Mouse (Mus musculus) midbrain, postnatal 0 days (tissue): ENCODE results near the gene Slc44a3. TPM values are rescaled to one million over a fixed set of nuclear protein-coding genes. Genes with fewer than 3 reads are reported as not detected.

ENCODE experiments used
- ATAC-seq: fragments of 200-750 bp; cut with Nextera tagmentation; 2 replicates; pipeline ENCODE4 v1.8.0; 2017; ENCODE audit warnings: moderate number of reproducible peaks, mild to moderate bottlenecking, moderate TSS enrichment, moderate library complexity; ENCODE audit not compliant: low FRiP score
- DNase-seq: peaks from one replicate; pipeline ENCODE4 v3.0.0-alpha.2; 2015; ENCODE audit warnings: low spot score
- H3K27ac ChIP-seq: fragments of 300-500 bp; sonication (generic); 2 replicates; pipeline ENCODE4 v1.5.1; 2014; ENCODE audit warnings: low read depth, mild to moderate bottlenecking, low read length, mixed read lengths
- H3K27me3 ChIP-seq: fragments of 300-500 bp; sonication (generic); 2 replicates; pipeline ENCODE4 v1.6.1; 2014; ENCODE audit warnings: low read length, control low read depth, mixed read lengths; ENCODE audit not compliant: insufficient read depth
- H3K36me3 ChIP-seq: fragments of 300-500 bp; sonication (generic); 2 replicates; pipeline ENCODE4 v1.6.1; 2014; ENCODE audit warnings: low read length, control low read depth, mixed read lengths; ENCODE audit not compliant: insufficient read depth
- H3K4me1 ChIP-seq: fragments of 300-500 bp; sonication (generic); 2 replicates; pipeline ENCODE4 v1.6.1; 2014; ENCODE audit warnings: mild to moderate bottlenecking, control low read depth, antibody characterized with exemption, low read length, mixed read lengths; ENCODE audit not compliant: insufficient read depth
- H3K4me2 ChIP-seq: fragments of 300-500 bp; sonication (generic); 2 replicates; pipeline ENCODE4 v1.6.1; 2014; ENCODE audit warnings: low read depth, mild to moderate bottlenecking, low read length, mixed read lengths; ENCODE audit not compliant: poor library complexity, severe bottlenecking
- H3K4me3 ChIP-seq: fragments of 300-500 bp; sonication (generic); 2 replicates; pipeline ENCODE4 v1.5.1; 2014; ENCODE audit warnings: low read depth, mild to moderate bottlenecking, low read length, moderate library complexity
- H3K9ac ChIP-seq: fragments of 300-500 bp; sonication (generic); replicated peaks from 2 replicates; pipeline ENCODE4 v1.6.1; 2014; ENCODE audit warnings: mild to moderate bottlenecking, low read length, moderate library complexity, mixed read lengths; ENCODE audit not compliant: poor library complexity, severe bottlenecking
- H3K9me3 ChIP-seq: fragments of 300-500 bp; sonication (generic); 2 replicates; pipeline ENCODE4 v1.6.1; 2016; ENCODE audit warnings: low read length, control low read depth
- CTCF ChIP-seq: IDR thresholded peaks from 2 replicates; pipeline ENCODE4 v1.5.1; 2016; ENCODE audit warnings: antibody characterized with exemption, mild to moderate bottlenecking
- WGBS: fragments of 180-500 bp; shearing (Covaris S2); extraction: QIAGEN DNeasy Blood & Tissue Kit; methylation state at CpG from one replicate; pipeline ENCODE4 v1.1.7; 2014; 5-methylcytosine and 5-hydroxymethylcytosine counted together
- polyA plus RNA-seq: library from polyadenylated mRNA; unstranded; fragments of >200 nt; fragmentation: Nextera tagmentation; extraction: Ambion mirVana; gene quantifications from 2 replicates; pipeline ENCODE4 v1.2.1, GENCODE M21; 2015
- total RNA-seq: library from RNA; depleted of rRNA; stranded (reverse); fragments of >200 nt; gene quantifications from 2 replicates; pipeline ENCODE4 v1.2.3, GENCODE M21; 2014

The Slc44a3 gene
- total and polyA plus RNA-seq, 2 experiments from 2014 or later: 0.22 to 0.47 TPM

DNA sequence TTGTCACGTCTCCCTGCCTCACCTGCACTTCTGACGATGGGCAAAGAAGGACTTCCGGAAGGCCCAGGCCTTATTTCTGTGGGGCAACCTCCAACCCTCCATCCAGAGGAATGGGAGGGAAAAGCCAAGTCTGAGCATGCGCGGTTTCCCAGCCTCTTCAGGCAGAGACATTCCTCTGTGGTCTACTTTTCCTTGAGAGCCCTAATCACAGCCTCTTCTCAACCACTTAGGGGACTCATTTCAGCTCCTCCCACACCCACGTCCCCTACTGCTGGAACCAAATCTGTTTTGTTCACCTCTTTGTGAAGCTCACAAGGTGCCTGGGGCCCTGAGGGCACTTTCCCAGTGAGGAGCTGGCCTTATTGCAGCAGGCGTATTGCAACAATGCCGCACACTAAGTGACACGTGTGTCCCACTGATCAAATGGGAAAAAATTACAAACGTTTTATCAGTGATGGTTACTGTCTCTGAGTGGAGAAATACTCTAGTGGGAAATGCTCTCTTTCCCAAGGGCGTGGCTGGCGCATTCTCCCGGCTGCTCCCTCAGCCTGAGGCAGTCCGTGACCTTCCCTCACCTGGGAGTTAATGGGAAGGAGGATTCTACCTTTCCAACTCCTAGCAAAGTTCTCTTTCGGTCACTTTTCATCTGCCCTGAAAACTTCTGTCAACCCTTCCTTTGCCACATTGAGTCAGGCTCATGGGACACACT is 27.4 kb upstream of the Slc44a3 start:
- DNase-seq (no peak), ATAC-seq (no peak)
- Histone ChIP-seq H3K9ac (no peak overlapping the region), H3K36me3 (no peaks in the 10 kb centered on the region), H3K27me3 (no peaks in the 10 kb centered on the region), H3K27ac (no peak overlapping the region), H3K4me1 (no peaks in the 10 kb centered on the region), H3K9me3 (no peaks in the 10 kb centered on the region), H3K4me3 (no peak overlapping the region), H3K4me2 (no peak overlapping the region)
- 81% methylated on average over 15 of the region's 15 CpGs for WGBS
- TF ChIP-seq CTCF: no peak

GRCm38 (mm10) chr3:121558861-121559260 is 26.7 kb upstream of the Slc44a3 start:
- no peaks in the 10 kb centered on the region for H3K36me3 ChIP-seq
- no peak for ATAC-seq
- H3K27me3 ChIP-seq: no peaks in the 10 kb centered on the region
- H3K9me3 ChIP-seq: no peaks in the 10 kb centered on the region
- H3K4me1 ChIP-seq: no peaks in the 10 kb centered on the region
- no peak overlapping the region for H3K27ac ChIP-seq
- 60% methylated on average over 8 of the region's 8 CpGs for WGBS
- H3K4me2 ChIP-seq: no peak overlapping the region
- DNase-seq: no peak
- H3K4me3 ChIP-seq: no peak overlapping the region
- TF ChIP-seq CTCF: no peak
- H3K9ac ChIP-seq: no peak overlapping the region

DNA sequence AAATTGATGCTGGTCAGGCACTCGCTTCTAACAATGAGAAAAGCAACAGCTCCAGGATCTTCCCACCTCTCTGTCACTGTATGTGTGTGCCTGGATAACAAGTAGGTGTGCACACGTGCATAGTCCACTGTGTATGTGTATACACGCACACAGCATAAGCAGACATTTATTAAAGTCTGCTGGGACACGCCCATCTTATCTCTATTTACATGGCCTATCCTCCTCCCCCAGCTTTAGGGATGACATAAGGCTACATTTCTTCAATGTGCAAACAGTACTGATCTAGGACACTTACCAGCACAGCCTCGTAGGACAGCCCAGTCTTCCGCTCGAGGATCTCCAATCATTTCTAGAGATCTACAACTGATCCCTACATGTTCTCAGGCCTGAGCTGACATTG is 24.1 kb upstream of the Slc44a3 start:
- Histone ChIP-seq H3K9ac (no peak overlapping the region), H3K4me3 (no peak overlapping the region), H3K9me3 (no peaks in the 10 kb centered on the region), H3K36me3 (no peaks in the 10 kb centered on the region), H3K27ac (no peak overlapping the region), H3K4me2 (no peak overlapping the region), H3K4me1 (no peaks in the 10 kb centered on the region), H3K27me3 (no peaks in the 10 kb centered on the region)
- ATAC-seq (no peak), DNase-seq (no peak)
- no peak for TF ChIP-seq CTCF
- 88% methylated on average over 7 of the region's 7 CpGs for WGBS

DNA sequence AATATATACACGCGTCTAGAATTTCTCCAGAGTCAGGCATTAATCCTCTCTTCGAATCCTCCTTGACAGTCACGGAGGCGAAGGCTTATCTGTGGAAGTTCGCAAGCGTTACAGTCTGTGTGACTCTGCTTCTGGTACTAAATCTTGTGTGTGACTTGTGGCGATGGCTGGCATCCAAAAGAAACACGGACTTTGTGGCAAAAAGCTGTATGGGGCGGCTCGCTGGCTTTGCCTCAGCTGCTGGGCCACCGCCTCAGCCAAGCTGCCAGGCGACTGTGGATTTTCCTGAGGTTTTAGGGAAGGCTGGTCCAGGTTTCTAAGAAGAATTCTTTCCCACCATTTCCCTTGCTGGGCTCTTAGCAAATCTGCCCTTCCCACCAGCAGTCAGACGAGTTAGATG is 21.1 kb upstream of the Slc44a3 start:
- Histone ChIP-seq H3K4me3 (no peak overlapping the region), H3K4me2 (no peak overlapping the region), H3K36me3 (no peaks in the 10 kb centered on the region), H3K27me3 (no peaks in the 10 kb centered on the region), H3K4me1 (no peaks in the 10 kb centered on the region), H3K9me3 (no peaks in the 10 kb centered on the region), H3K9ac (no peak overlapping the region), H3K27ac (no peak overlapping the region)
- ATAC-seq (no peak), DNase-seq (no peak)
- WGBS: 68% methylated on average over 14 of the region's 14 CpGs
- TF ChIP-seq CTCF: no peak

GRCm38 (mm10) chr3:121552723-121553122 is 20.5 kb upstream of the Slc44a3 start:
- no peak overlapping the region for H3K4me3 ChIP-seq
- ATAC-seq (no peak), DNase-seq (no peak)
- no peaks in the 10 kb centered on the region for H3K9me3 ChIP-seq
- H3K4me2 ChIP-seq: no peak overlapping the region
- no peak for TF ChIP-seq CTCF
- no peak overlapping the region for H3K9ac ChIP-seq
- WGBS: 84% methylated on average over 11 of the region's 11 CpGs
- H3K27ac ChIP-seq: no peak overlapping the region
- H3K36me3 ChIP-seq: no peaks in the 10 kb centered on the region
- H3K4me1 ChIP-seq: no peaks in the 10 kb centered on the region
- H3K27me3 ChIP-seq: no peaks in the 10 kb centered on the region

GRCm38 (mm10) chr3:121550370-121550769 is 18.2 kb upstream of the Slc44a3 start:
- Histone ChIP-seq H3K4me1 (no peaks in the 10 kb centered on the region), H3K9ac (no peak overlapping the region), H3K27ac (no peak overlapping the region), H3K27me3 (no peaks in the 10 kb centered on the region), H3K4me2 (no peak overlapping the region), H3K4me3 (no peak overlapping the region), H3K9me3 (no peaks in the 10 kb centered on the region), H3K36me3 (no peaks in the 10 kb centered on the region)
- ATAC-seq: no peak
- DNase-seq: peak; percentile 63
- WGBS: 0% methylated on average over 1 of the region's 1 CpGs
- TF ChIP-seq CTCF: peak; percentile 84
